Mouse (Mus musculus): ENCODE data around the gene Eno4. TPM values are rescaled to one million over a fixed set of nuclear protein-coding genes. Genes with fewer than 3 reads are reported as not detected.
"Not testable (repeated sequence)": the region's sequence is repeated elsewhere in the genome, so short reads cannot be mapped to it uniquely, and the experiment has no call there.

Gene Eno4
- not detected in 2 replicates for polyA plus RNA-seq (2012; ENCODE audit: insufficient read depth, insufficient read length, low replicate concordance, missing spikeins)

- under 1% methylated on average over 65 of the region's 65 CpGs for WGBS
- Histone ChIP-seq H3K27ac (ENCODE audit: insufficient read depth, low read depth, low read length) (peak within 1 kb of the TSS; percentile 76), H3K4me3 (ENCODE audit: insufficient read depth, low read depth, low read length) (peak within 1 kb of the TSS; percentile 92), H3K4me1 (ENCODE audit: control insufficient read depth, insufficient read depth, low read length) (peaks cover 7% of the 10 kb centered on the region)
- TF ChIP-seq POLR2A (IDR thresholded peaks at IDR 0.05; ENCODE audit: insufficient read depth, low read depth, low read length) (peak; percentile 98), CTCF (IDR thresholded peaks at IDR 0.05; ENCODE audit: insufficient read depth, low read depth, low read length) (no peak)
Measured at GRCm38 (mm10) chr19:58942841-58943828, at the start of gene Eno4, which contains the start of gene Hspa12a. Eno4 (plus strand) TSS chr19:58943425. Hspa12a (minus strand) TSS chr19:58943654.

DNA sequence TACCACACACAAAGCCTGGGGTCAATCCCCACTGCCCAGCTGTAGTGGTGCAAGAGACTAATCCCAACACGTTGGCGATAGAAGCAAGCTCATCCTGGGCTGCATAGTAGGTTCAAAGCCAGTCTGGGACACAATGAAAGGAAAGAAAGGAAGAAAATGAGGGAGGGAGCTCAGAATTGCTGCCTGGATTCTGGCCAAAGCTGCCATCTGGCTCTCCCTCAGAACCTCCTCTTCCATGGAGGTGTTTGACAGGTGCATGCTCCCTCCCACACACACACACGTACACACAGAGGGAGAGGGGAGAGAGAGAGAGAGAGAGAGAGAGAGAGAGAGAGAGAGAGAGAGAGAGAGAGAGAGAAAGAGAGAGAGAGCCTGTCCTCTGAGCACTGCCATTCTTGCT, 47.0 kb upstream of the Eno4 start:
- no peak overlapping the region for H3K27ac ChIP-seq (ENCODE audit: insufficient read depth, low read depth, low read length)
- WGBS = 54% methylated on average over 3 of the region's 3 CpGs
- H3K4me3 ChIP-seq (ENCODE audit: insufficient read depth, low read depth, low read length) = no peak overlapping the region
- H3K4me1 ChIP-seq (ENCODE audit: control insufficient read depth, insufficient read depth, low read length) = no peaks in the 10 kb centered on the region
- TF ChIP-seq POLR2A (IDR thresholded peaks at IDR 0.05; ENCODE audit: insufficient read depth, low read depth, low read length) = no peak
- no peak for TF ChIP-seq CTCF (IDR thresholded peaks at IDR 0.05; ENCODE audit: insufficient read depth, low read depth, low read length)

- not testable (repeated sequence) for H3K27ac ChIP-seq (ENCODE audit: insufficient read depth, low read depth, low read length)
Measured at GRCm38 (mm10) chr19:58900471-58900870, 42.8 kb upstream of the Eno4 start.

GRCm38 (mm10) chr19:58903079-58903898, 39.9 kb upstream of the Eno4 start:
- H3K4me3 ChIP-seq (ENCODE audit: insufficient read depth, low read depth, low read length) = no peak overlapping the region
- no peak for TF ChIP-seq POLR2A (IDR thresholded peaks at IDR 0.05; ENCODE audit: insufficient read depth, low read depth, low read length)
- no peak for TF ChIP-seq CTCF (IDR thresholded peaks at IDR 0.05; ENCODE audit: insufficient read depth, low read depth, low read length)
- WGBS = 71% methylated on average over 7 of the region's 7 CpGs
- peaks cover 3% of the 10 kb centered on the region; the same call in 1 of the 2 replicates for H3K4me1 ChIP-seq (ENCODE audit: control insufficient read depth, insufficient read depth, low read length)
- no peak overlapping the region for H3K27ac ChIP-seq (ENCODE audit: insufficient read depth, low read depth, low read length)

More at GRCm38 (mm10) chr19:58900471-58900870, 42.8 kb upstream of the Eno4 start:
- not testable (repeated sequence) for H3K4me3 ChIP-seq (ENCODE audit: insufficient read depth, low read depth, low read length); H3K4me1 ChIP-seq (ENCODE audit: control insufficient read depth, insufficient read depth, low read length)
- 90% methylated on average over 10 of the region's 10 CpGs for whole genome bisulfite sequencing

GRCm38 (mm10) chr19:58903899-58904327, 39.3 kb upstream of the Eno4 start:
- TF ChIP-seq CTCF (IDR thresholded peaks at IDR 0.05; ENCODE audit: insufficient read depth, low read depth, low read length) (peak; percentile 86), POLR2A (IDR thresholded peaks at IDR 0.05; ENCODE audit: insufficient read depth, low read depth, low read length) (no peak)
- no peak overlapping the region for H3K27ac ChIP-seq (ENCODE audit: insufficient read depth, low read depth, low read length)
- no peak overlapping the region for H3K4me3 ChIP-seq (ENCODE audit: insufficient read depth, low read depth, low read length)
- H3K4me1 ChIP-seq (ENCODE audit: control insufficient read depth, insufficient read depth, low read length) = peaks cover 3% of the 10 kb centered on the region; the same call in 1 of the 2 replicates
- under 1% methylated on average over 11 of the region's 11 CpGs for WGBS

DNA sequence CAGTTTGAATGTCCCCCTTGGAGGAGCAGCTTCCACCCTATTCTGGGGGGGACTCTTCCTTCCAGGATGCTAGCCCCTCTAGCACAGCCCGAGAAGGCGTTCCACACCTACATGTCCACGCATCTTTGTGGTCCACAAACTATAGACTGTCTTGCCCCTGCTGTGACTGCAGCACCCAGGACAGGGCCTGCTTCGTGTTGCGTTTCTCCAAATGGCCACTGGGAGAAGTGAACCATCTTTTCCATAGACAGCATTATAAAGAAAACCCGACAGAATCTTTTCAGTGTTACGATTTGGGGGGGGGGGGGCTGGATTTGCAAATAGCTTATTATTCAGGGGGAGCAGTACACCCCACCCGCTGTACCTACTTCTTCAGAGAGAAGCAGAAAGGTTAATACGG, 36.5 kb upstream of the Eno4 start:
- WGBS = 49% methylated on average over 9 of the region's 9 CpGs
- Histone ChIP-seq H3K4me1 (ENCODE audit: control insufficient read depth, insufficient read depth, low read length) (peaks cover 8% of the 10 kb centered on the region), H3K27ac (ENCODE audit: insufficient read depth, low read depth, low read length) (no peak overlapping the region), H3K4me3 (ENCODE audit: insufficient read depth, low read depth, low read length) (no peak overlapping the region)
- no peak for TF ChIP-seq POLR2A (IDR thresholded peaks at IDR 0.05; ENCODE audit: insufficient read depth, low read depth, low read length)
- TF ChIP-seq CTCF (IDR thresholded peaks at IDR 0.05; ENCODE audit: insufficient read depth, low read depth, low read length) = no peak

DNA sequence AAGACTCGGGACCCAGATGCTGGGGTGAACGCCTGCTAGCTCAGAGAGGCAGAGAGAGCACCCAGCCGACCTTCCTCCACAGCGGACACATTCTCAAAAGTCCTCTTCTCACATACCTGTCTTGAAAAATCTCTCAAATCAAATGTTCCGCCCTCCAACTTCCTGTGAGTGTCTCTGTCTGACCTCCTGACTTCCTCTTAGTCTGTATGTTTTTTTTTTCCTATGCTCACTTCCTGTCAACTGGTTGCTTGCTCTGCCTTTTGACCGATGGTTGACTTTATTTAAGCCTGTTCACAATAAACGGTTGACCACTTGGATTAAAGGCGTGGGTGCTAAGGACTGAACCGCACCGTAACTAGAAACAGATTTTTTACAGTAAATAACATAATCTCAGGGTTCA, 35.2 kb upstream of the Eno4 start:
- 89% methylated on average over 10 of the region's 10 CpGs for WGBS
- TF ChIP-seq POLR2A (IDR thresholded peaks at IDR 0.05; ENCODE audit: insufficient read depth, low read depth, low read length) (no peak), CTCF (IDR thresholded peaks at IDR 0.05; ENCODE audit: insufficient read depth, low read depth, low read length) (no peak)
- H3K4me1 ChIP-seq (ENCODE audit: control insufficient read depth, insufficient read depth, low read length) = peaks cover 8% of the 10 kb centered on the region
- H3K27ac ChIP-seq (ENCODE audit: insufficient read depth, low read depth, low read length) = no peak overlapping the region
- H3K4me3 ChIP-seq (ENCODE audit: insufficient read depth, low read depth, low read length) = no peak overlapping the region

DNA sequence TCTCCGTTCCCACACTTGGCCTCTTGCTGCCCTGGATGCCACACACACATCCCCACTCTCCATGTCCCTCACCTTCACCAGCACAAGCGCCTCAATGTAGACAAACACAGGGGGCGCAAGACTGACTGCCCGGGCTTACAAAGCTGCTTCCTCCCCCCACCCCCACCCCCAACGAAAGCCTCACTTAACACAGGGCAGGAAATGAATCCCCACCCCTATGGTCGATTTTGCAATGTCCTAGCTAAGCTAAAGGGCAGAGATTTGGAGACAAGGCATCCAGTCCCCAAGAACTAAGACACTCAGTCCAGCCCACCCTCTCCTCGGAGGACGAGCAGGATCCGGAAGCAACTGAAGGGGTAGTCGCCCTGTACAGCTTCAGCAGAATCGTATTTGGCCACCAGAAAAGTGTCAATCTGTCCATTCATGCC, 32.3 kb upstream of the Eno4 start:
- peaks cover 5% of the 10 kb centered on the region for H3K4me1 ChIP-seq (ENCODE audit: control insufficient read depth, insufficient read depth, low read length)
- 8% methylated on average over 11 of the region's 11 CpGs for WGBS
- no peak overlapping the region for H3K27ac ChIP-seq (ENCODE audit: insufficient read depth, low read depth, low read length)
- H3K4me3 ChIP-seq (ENCODE audit: insufficient read depth, low read depth, low read length) = 0 out of 2 replicates have a peak overlapping the region, but pooled peaks have one; percentile 11
- TF ChIP-seq POLR2A (IDR thresholded peaks at IDR 0.05; ENCODE audit: insufficient read depth, low read depth, low read length) (no peak), CTCF (IDR thresholded peaks at IDR 0.05; ENCODE audit: insufficient read depth, low read depth, low read length) (no peak)

Measured in olfactory bulb, adult 2 months (tissue).